Mouse (Mus musculus) midbrain, postnatal 0 days (tissue): Measurements from ENCODE around the gene Glis3. TPM values are rescaled to one million over a fixed set of nuclear protein-coding genes. Genes with fewer than 3 reads are reported as not detected.
A peak's percentile ranks its signal among the peaks of the same experiment; 100 is the strongest.

ENCODE experiments used
- ATAC-seq: fragments of 200-750 bp; cut with Nextera tagmentation; 2 replicates; pipeline ENCODE4 v1.8.0; 2017; ENCODE audit warnings: moderate number of reproducible peaks, mild to moderate bottlenecking, moderate TSS enrichment, moderate library complexity; ENCODE audit not compliant: low FRiP score
- DNase-seq: peaks from one replicate; pipeline ENCODE4 v3.0.0-alpha.2; 2015; ENCODE audit warnings: low spot score
- H3K27ac ChIP-seq: fragments of 300-500 bp; sonication (generic); 2 replicates; pipeline ENCODE4 v1.5.1; 2014; ENCODE audit warnings: low read depth, mild to moderate bottlenecking, low read length, mixed read lengths
- H3K27me3 ChIP-seq: fragments of 300-500 bp; sonication (generic); 2 replicates; pipeline ENCODE4 v1.6.1; 2014; ENCODE audit warnings: low read length, control low read depth, mixed read lengths; ENCODE audit not compliant: insufficient read depth
- H3K36me3 ChIP-seq: fragments of 300-500 bp; sonication (generic); 2 replicates; pipeline ENCODE4 v1.6.1; 2014; ENCODE audit warnings: low read length, control low read depth, mixed read lengths; ENCODE audit not compliant: insufficient read depth
- H3K4me1 ChIP-seq: fragments of 300-500 bp; sonication (generic); 2 replicates; pipeline ENCODE4 v1.6.1; 2014; ENCODE audit warnings: mild to moderate bottlenecking, control low read depth, antibody characterized with exemption, low read length, mixed read lengths; ENCODE audit not compliant: insufficient read depth
- H3K4me2 ChIP-seq: fragments of 300-500 bp; sonication (generic); 2 replicates; pipeline ENCODE4 v1.6.1; 2014; ENCODE audit warnings: low read depth, mild to moderate bottlenecking, low read length, mixed read lengths; ENCODE audit not compliant: poor library complexity, severe bottlenecking
- H3K4me3 ChIP-seq: fragments of 300-500 bp; sonication (generic); 2 replicates; pipeline ENCODE4 v1.5.1; 2014; ENCODE audit warnings: low read depth, mild to moderate bottlenecking, low read length, moderate library complexity
- H3K9ac ChIP-seq: fragments of 300-500 bp; sonication (generic); replicated peaks from 2 replicates; pipeline ENCODE4 v1.6.1; 2014; ENCODE audit warnings: mild to moderate bottlenecking, low read length, moderate library complexity, mixed read lengths; ENCODE audit not compliant: poor library complexity, severe bottlenecking
- H3K9me3 ChIP-seq: fragments of 300-500 bp; sonication (generic); 2 replicates; pipeline ENCODE4 v1.6.1; 2016; ENCODE audit warnings: low read length, control low read depth
- CTCF ChIP-seq: IDR thresholded peaks from 2 replicates; pipeline ENCODE4 v1.5.1; 2016; ENCODE audit warnings: antibody characterized with exemption, mild to moderate bottlenecking
- WGBS: fragments of 180-500 bp; shearing (Covaris S2); extraction: QIAGEN DNeasy Blood & Tissue Kit; methylation state at CpG from one replicate; pipeline ENCODE4 v1.1.7; 2014; 5-methylcytosine and 5-hydroxymethylcytosine counted together
- polyA plus RNA-seq: library from polyadenylated mRNA; unstranded; fragments of >200 nt; fragmentation: Nextera tagmentation; extraction: Ambion mirVana; gene quantifications from 2 replicates; pipeline ENCODE4 v1.2.1, GENCODE M21; 2015
- total RNA-seq: library from RNA; depleted of rRNA; stranded (reverse); fragments of >200 nt; gene quantifications from 2 replicates; pipeline ENCODE4 v1.2.3, GENCODE M21; 2014

Glis3 gene
- total and polyA plus RNA-seq, 2 experiments from 2014 or later, result 1.2 to 27.1 TPM

DNA sequence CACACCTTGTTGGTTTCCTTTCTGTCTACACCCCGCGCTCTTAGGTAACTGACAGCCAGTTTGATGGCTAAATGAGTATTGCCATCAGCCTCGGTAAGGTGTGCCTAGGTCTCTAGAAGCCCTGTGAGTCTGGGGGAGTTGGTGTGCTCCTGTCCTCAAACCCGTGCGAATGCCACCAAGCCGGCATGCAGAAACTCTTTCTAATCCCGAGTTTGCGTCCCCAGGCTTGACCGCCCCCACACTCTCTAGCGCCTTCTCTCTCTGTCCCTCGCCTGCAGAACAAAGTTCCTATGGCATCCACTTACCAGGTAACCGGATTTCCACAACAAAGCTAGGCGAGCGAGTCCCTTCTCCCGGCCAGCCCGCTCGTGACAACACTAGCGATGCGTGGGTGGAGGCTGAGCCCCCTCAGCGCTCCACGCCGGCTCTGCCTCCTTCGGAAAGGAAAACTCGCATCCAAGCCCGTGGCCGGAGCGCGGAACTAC is 544 bp downstream of the Glis3 start:
- H3K4me3 ChIP-seq, result peak overlapping the region; percentile 57
- H3K27me3 ChIP-seq, result peaks cover 10% of the 10 kb centered on the region
- no peaks in the 10 kb centered on the region for H3K36me3 ChIP-seq
- no peak for ATAC-seq
- TF ChIP-seq CTCF, result no peak
- WGBS, result under 1% methylated on average over 28 of the region's 28 CpGs
- no peaks in the 10 kb centered on the region for H3K4me1 ChIP-seq
- peak overlapping the region; percentile 98 for H3K4me2 ChIP-seq
- no peak for DNase-seq
- no peaks in the 10 kb centered on the region for H3K9me3 ChIP-seq
- H3K9ac ChIP-seq, result peak overlapping the region; percentile 37; the same call in 1 of the 2 replicates
- no peak overlapping the region for H3K27ac ChIP-seq

DNA sequence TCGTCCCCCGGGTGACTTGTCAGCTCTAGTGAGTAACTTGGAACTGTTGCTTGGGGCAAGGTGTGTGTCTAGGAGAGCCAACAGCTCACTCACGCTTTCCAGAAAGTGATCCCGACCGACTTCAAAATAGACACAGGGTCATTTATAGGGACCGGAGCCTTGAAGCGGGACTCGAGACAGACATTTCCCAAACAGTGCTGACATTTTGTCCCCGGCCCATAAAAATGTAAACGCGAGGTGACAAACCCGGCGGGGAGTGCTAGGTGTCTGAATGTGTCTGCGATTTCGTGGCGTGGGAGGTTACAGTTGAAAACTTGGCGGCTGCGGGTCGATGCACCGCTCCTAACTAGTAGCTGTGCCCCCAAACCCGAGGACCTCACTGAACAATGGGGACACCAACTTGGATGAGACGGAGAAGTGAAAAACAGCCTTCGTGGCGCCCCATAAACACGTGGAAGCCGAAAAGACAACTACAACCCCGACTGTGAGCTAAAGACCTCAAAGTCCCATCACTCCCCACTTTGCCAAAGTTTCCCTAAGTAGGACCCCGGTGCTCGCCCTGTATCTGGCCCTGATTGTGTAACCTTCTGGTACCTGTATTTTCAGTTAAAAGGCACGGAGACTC is 1.1 kb downstream of the Glis3 start:
- no peaks in the 10 kb centered on the region for H3K36me3 ChIP-seq
- no peak for TF ChIP-seq CTCF
- no peaks in the 10 kb centered on the region for H3K9me3 ChIP-seq
- ATAC-seq (no peak), DNase-seq (no peak)
- peaks cover 10% of the 10 kb centered on the region for H3K27me3 ChIP-seq
- no peaks in the 10 kb centered on the region for H3K4me1 ChIP-seq
- H3K4me3 ChIP-seq, result peak overlapping the region; percentile 57
- under 1% methylated on average over 30 of the region's 30 CpGs for WGBS
- H3K9ac ChIP-seq, result no peak overlapping the region
- peak overlapping the region; percentile 98 for H3K4me2 ChIP-seq
- no peak overlapping the region for H3K27ac ChIP-seq

DNA sequence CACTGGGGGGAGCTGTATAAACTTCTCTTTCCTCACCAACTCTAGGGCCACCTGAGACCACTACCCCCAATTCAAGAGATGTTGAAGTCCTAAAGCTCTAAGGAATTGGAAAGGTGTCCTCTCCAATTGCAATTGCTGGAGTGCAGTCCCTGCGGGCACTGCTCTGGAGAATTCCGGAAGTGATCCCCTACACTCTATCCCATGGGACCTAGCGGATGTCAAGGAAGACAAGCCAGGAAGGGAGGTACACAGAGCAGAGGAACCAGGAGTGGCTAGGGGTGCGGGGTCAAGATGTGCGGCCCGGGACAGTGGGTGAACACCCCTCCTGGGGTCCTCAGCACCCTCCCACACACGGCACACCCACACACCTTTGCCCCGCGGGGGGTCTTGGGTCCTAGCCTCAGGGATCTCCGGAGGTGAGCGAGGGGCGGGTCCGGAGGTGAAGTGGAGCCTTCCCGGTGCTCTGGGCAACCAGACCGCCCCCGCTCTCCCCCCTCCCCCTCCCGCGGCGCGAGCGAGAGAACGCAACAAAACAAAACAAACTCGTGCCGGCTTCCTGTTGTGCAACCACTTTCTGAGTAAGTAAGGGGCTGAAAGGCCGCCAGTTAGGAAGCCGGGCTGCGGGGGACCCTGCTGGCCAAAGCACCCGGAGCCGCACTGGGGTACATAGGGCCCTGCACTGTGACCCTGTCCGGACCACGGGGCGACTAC is 2.0 kb downstream of the Glis3 start:
- TF ChIP-seq CTCF, result peak; percentile 28
- Histone ChIP-seq H3K4me3 (peak overlapping the region; percentile 57), H3K36me3 (no peaks in the 10 kb centered on the region), H3K9ac (peak overlapping the region; percentile 39; the same call in 1 of the 2 replicates), H3K4me2 (peak overlapping the region; percentile 98), H3K4me1 (no peaks in the 10 kb centered on the region), H3K9me3 (no peaks in the 10 kb centered on the region), H3K27ac (no peak overlapping the region), H3K27me3 (peaks cover 10% of the 10 kb centered on the region)
- 4% methylated on average over 27 of the region's 32 CpGs for WGBS
- peak; percentile 36 for DNase-seq
- ATAC-seq, result no peak

DNA sequence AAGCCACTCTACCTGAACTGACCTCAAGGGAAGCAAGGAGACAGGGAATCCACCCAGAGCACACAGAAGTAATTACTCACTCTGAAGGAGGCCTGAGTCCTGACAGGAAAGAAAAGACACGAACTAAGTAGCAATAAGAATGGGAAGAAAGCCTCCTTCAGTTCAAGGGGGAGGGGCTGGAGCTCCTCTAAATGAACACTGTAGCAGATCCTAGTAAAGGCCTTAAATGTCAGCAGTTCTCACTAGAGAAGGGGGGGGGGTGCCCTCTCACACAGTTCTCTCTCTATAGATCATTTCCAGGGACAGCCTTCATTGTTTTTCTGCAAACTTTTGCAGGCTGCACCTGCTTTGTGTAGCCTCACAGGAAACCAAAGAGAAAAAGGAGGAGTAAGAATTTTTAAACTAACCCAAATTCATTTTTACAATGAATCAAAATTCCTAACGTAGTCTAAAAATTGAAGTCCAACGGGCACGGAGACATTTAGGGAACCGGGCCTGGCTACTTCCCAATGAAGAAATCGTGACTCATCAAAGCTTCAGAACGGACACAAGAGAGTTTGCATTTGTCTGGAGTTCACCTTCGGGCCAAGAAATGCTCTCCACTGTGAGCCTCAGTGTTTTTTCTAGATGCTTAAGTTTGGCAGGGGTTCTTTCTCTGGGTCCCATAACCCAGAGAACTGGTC is 2.7 kb downstream of the Glis3 start:
- 24% methylated on average over 8 of the region's 8 CpGs for WGBS
- Histone ChIP-seq H3K9ac (no peak overlapping the region), H3K4me3 (peak overlapping the region; percentile 57), H3K9me3 (no peaks in the 10 kb centered on the region), H3K36me3 (no peaks in the 10 kb centered on the region), H3K4me1 (no peaks in the 10 kb centered on the region), H3K4me2 (peak overlapping the region; percentile 98), H3K27me3 (peaks cover 10% of the 10 kb centered on the region), H3K27ac (no peak overlapping the region)
- ATAC-seq (no peak), DNase-seq (no peak)
- TF ChIP-seq CTCF, result no peak

DNA sequence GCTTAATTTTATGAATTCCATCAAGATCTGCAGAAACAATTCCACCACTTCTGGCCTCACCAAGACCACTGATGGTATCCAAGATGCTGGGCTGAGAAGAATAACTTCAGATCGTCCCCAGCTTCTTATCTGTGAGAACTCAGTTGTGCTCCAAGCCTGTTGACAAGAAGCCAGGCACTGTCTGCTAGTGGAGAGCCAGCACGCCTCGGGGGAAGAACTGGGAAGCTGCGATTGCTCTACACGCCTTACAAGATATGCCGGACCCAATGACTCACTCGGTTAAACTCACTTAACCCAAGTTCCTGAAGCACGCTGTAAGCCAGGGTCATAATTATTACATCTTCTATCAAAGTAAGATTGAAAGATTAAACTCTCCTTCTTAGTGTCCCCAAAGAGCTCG is 16.1 kb downstream of the Glis3 start:
- TF ChIP-seq CTCF, result no peak
- Histone ChIP-seq H3K9ac (no peak overlapping the region), H3K36me3 (no peaks in the 10 kb centered on the region), H3K27ac (no peak overlapping the region), H3K27me3 (no peaks in the 10 kb centered on the region), H3K4me3 (no peak overlapping the region), H3K4me1 (no peaks in the 10 kb centered on the region), H3K9me3 (no peaks in the 10 kb centered on the region), H3K4me2 (no peak overlapping the region)
- DNase-seq (no peak), ATAC-seq (no peak)
- WGBS, result 87% methylated on average over 9 of the region's 9 CpGs

DNA sequence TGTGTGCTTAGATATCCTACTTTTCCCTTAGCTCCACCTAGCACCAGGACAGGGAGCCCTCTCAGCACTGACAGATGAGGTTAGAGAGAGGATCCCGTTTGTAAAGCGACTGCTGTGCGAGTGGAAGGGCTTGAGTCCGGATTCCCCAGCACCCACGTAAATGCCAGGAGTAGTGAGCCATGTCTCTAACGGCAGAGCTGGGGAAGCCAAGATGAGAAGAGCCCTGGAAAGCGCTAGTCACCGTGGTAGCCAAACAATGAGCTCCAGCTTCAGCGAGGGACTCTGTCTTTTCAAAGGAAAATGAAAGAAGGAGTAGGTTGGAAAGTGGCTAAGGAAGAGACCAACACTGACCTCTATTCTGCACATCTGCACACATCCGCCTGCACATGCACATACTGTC is 16.7 kb downstream of the Glis3 start:
- Histone ChIP-seq H3K9ac (no peak overlapping the region), H3K4me3 (no peak overlapping the region), H3K9me3 (no peaks in the 10 kb centered on the region), H3K4me2 (no peak overlapping the region), H3K36me3 (no peaks in the 10 kb centered on the region), H3K27ac (no peak overlapping the region), H3K27me3 (no peaks in the 10 kb centered on the region), H3K4me1 (no peaks in the 10 kb centered on the region)
- no peak for TF ChIP-seq CTCF
- 44% methylated on average over 10 of the region's 10 CpGs for WGBS
- DNase-seq, result no peak
- ATAC-seq, result no peak
